ENCODE assay signal across 10 mouse cellular contexts in the genomic region with DNA sequence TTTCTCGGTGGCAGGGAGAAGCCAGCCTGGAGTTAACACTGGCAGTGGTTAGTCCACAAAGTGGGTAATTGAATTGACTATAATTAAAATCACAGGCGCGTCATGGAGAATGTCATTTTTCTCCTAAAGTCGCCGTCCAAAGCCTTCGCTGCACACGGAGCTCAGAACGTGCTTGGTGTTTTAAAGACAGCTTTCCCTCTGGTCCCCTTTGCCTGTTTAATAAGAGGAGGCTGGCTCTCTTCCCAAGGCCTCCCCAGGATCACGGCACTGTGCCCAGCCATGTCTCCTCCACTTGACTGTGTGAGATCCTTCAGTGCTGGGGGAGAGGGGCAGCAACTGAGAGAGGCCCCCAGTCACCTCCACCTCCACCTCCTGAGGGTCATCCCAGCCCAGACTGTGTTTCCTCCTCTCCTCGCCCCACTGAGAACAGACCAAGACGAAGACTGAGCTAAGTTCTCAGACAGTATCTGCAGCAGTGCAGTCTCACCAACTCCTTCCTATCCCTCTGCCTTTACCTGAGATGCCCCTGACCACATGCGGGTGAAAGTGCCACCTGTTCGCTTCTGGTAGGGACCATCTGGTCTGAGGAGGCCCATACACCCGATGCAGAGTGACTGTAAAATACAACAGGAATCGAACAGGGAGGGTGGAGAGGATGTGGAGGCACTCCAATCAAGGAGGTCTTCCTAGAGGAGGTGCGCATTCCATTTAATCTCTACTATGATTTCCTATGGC.
DNase-seq lines count a peak whose midpoint lies in the region; ATAC-seq and TF ChIP-seq lines count a peak whose summit lies in the region.
"Had no signal": no experiment of that assay in that cellular context is flagged by ENCODE, and none has a peak within 500 bp of the region (broad histone marks: within the 10 kb centered on the region; RNA-seq: fewer than 3 reads in every experiment).

No protein-coding gene starts in this region.

- WGBS in hindbrain, embryonic 16.5 days: 42% methylated on average over 16 of the region's 16 CpGs

- 0 out of 2 replicates have a peak overlapping the region, but pooled peaks have one; percentile 0 for H3K4me2 ChIP-seq in hindbrain, embryonic 16.5 days (ENCODE audit: low read length)

- no peak overlapping the region for H3K9ac ChIP-seq in hindbrain, embryonic 16.5 days (ENCODE audit: low read depth, low read length)

- H3K27me3 ChIP-seq in hindbrain, embryonic 16.5 days (replicated peaks; ENCODE audit: control insufficient read depth, insufficient read depth, low read length): no peaks in the 10 kb centered on the region

- H3K36me3 ChIP-seq in hindbrain, embryonic 16.5 days (ENCODE audit: control insufficient read depth, insufficient read depth, low read length): no peaks in the 10 kb centered on the region

- ATAC-seq in hindbrain, embryonic 16.5 days: peak; percentile 78

- intact Hi-C loops in left cerebral cortex, adult 2 months (cut with DNase I): loop anchor here (5.0 kb wide), 2 partner anchors 263 to 308 kb away; partner anchors contain the start of gene Sec22a

- H3K9me3 ChIP-seq in hindbrain, embryonic 16.5 days (ENCODE audit: control insufficient read depth, low read length): no peaks in the 10 kb centered on the region

- peak overlapping the region; percentile 45 for H3K27ac ChIP-seq in hindbrain, embryonic 16.5 days (ENCODE audit: low read depth, low read length)
- no peak overlapping the region for H3K27ac ChIP-seq in left cerebral cortex, adult 2 months
- H3K27ac ChIP-seq: kidney, postnatal 0 days had no signal

- DNase-seq in testis, postnatal 10 days (ENCODE audit: low spot score): peak; percentile 73
- DNase-seq in testis, postnatal 14 days (ENCODE audit: low spot score): no peak
- peak; percentile 84 for DNase-seq in cerebellum, adult 9-10 months
- DNase-seq in spleen, postnatal 36 days (ENCODE audit: low spot score in 2 of 2): no peak
- no peak for DNase-seq in left cerebral cortex, adult 2 months (ENCODE audit: extremely low spot score in 1 of 2, low spot score in 2 of 2)
- no peak for DNase-seq in embryo, embryonic 9.5 days (ENCODE audit: extremely low spot score)
- DNase-seq: lung, postnatal 10 days; thymus, postnatal 4 days had no signal

- no peak for TF ChIP-seq CTCF in left cerebral cortex, adult 2 months (IDR thresholded peaks at IDR 0.05)

- H3K4me3 ChIP-seq in hindbrain, embryonic 16.5 days (ENCODE audit: low read length): no peak overlapping the region
- no peak overlapping the region for H3K4me3 ChIP-seq in left cerebral cortex, adult 2 months

- H3K4me1 ChIP-seq in hindbrain, embryonic 16.5 days (ENCODE audit: control insufficient read depth, insufficient read depth, low read depth, low read length): peaks cover 21% of the 10 kb centered on the region

Comparison
In these comparisons a context has a peak if more than half of its experiments do, and no peak if none do; other contexts are left out.
1. DNase-seq: peak in testis, postnatal 10 days (single experiment) and cerebellum, adult 9-10 months (single experiment); none in testis, postnatal 14 days (single experiment), spleen, postnatal 36 days (0 of 2), left cerebral cortex, adult 2 months (0 of 2) and embryo, embryonic 9.5 days (single experiment).